Mouse (Mus musculus) CH12.LX (cell line): ENCODE data around the gene Dnajc22. TPM values are rescaled to one million over a fixed set of nuclear protein-coding genes. Genes with fewer than 3 reads are reported as not detected.
A peak's percentile ranks its signal among the peaks of the same experiment; 100 is the strongest.
"Not testable (repeated sequence)": the region's sequence is repeated elsewhere in the genome, so short reads cannot be mapped to it uniquely, and the experiment has no call there.

Source experiments
- DNase-seq: peaks from one replicate; pipeline ENCODE4 v3.0.0-alpha.2; 2013; ENCODE audit errors: extremely low read depth
- H3K27ac ChIP-seq: 2 replicates; pipeline ENCODE4 v1.5.1; 2012; ENCODE audit warnings: low read depth, mild to moderate bottlenecking, control low read depth, moderate library complexity; ENCODE audit not compliant: insufficient read depth
- H3K27me3 ChIP-seq: replicated peaks from 2 replicates; pipeline ENCODE3; 2012; ENCODE audit warnings: inconsistent platforms
- H3K36me3 ChIP-seq, 2 experiments: replicated peaks in 1 of 2; 2 replicates each; pipeline versions ENCODE3 to v1.6.1; 2012; ENCODE audit warnings: inconsistent platforms in 1 of 2, low read length in 1 of 2, mild to moderate bottlenecking in 1 of 2, mixed read lengths in 1 of 2, moderate library complexity in 1 of 2; ENCODE audit not compliant: control insufficient read depth in 1 of 2, insufficient read depth in 1 of 2
- H3K4me1 ChIP-seq, 2 experiments: 2 replicates each; pipeline ENCODE4 v1.6.1; 2012; ENCODE audit warnings: inconsistent platforms in 1 of 2, moderate library complexity in 1 of 2; ENCODE audit not compliant: insufficient read depth in 2 of 2, control insufficient read depth in 1 of 2
- H3K4me2 ChIP-seq: 2 replicates; pipeline ENCODE4 v1.6.1; 2012; ENCODE audit warnings: low read depth, mild to moderate bottlenecking, control low read depth; ENCODE audit not compliant: poor library complexity, insufficient read depth, severe bottlenecking
- H3K4me3 ChIP-seq, 3 experiments: fragments of 150-350 bp in 1 of 3; sonication (generic) in 1 of 3; replicated peaks in 1 of 3; 2 replicates each; pipeline versions ENCODE3 to v1.5.1; 2011 to 2012; ENCODE audit warnings: low read depth in 2 of 3, low read length in 2 of 3, mild to moderate bottlenecking in 2 of 3, moderate library complexity in 2 of 3, control low read depth in 1 of 3, improper control_type of control experiment in 1 of 3, inconsistent platforms in 1 of 3, mixed read lengths in 1 of 3; ENCODE audit not compliant: poor library complexity in 1 of 3
- H3K79me2 ChIP-seq: replicated peaks from 2 replicates; pipeline ENCODE4 v1.6.1; 2012; ENCODE audit warnings: mild to moderate bottlenecking, moderate library complexity; ENCODE audit not compliant: control insufficient read depth, poor library complexity, insufficient read depth, severe bottlenecking; ENCODE audit errors: extremely low read depth
- H3K9ac ChIP-seq: 2 replicates; pipeline ENCODE4 v1.6.1; 2012; ENCODE audit warnings: low read depth, mild to moderate bottlenecking, control low read depth, moderate library complexity; ENCODE audit not compliant: insufficient read depth
- H3K9me3 ChIP-seq: replicated peaks from 2 replicates; pipeline ENCODE3; 2012; ENCODE audit warnings: low read length, inconsistent platforms, mixed read lengths
- CTCF ChIP-seq, 2 experiments: IDR thresholded peaks in 1 of 2; conservative IDR thresholded peaks in 1 of 2; 2 replicates each; pipeline ENCODE4 v1.5.1; 2011 to 2012; ENCODE audit warnings: low read depth in 2 of 2, low read length in 2 of 2, improper control_type of control experiment in 1 of 2, inconsistent platforms in 1 of 2, mild to moderate bottlenecking in 1 of 2, moderate library complexity in 1 of 2
- MEF2A ChIP-seq: IDR thresholded peaks from 2 replicates; pipeline ENCODE4 v1.6.1; 2014; ENCODE audit warnings: low read depth, mild to moderate bottlenecking, inconsistent platforms, low read length, improper control_type of control experiment, borderline replicate concordance
- NELFE ChIP-seq: IDR thresholded peaks from 2 replicates; pipeline ENCODE4 v1.6.1; 2011; ENCODE audit warnings: low read depth, low read length, improper control_type of control experiment
- RAD21 ChIP-seq: IDR thresholded peaks from 2 replicates; pipeline ENCODE4 v1.6.1; 2011; ENCODE audit warnings: low read depth, mild to moderate bottlenecking, low read length, improper control_type of control experiment, moderate library complexity
- RCOR1 ChIP-seq: conservative IDR thresholded peaks from 2 replicates; pipeline ENCODE4 v1.6.1; 2012; ENCODE audit warnings: low read depth, mild to moderate bottlenecking, inconsistent platforms, low read length, improper control_type of control experiment
- SMC3 ChIP-seq: IDR thresholded peaks from 2 replicates; pipeline ENCODE4 v1.6.1; 2011; ENCODE audit warnings: low read depth, low read length, improper control_type of control experiment
- ZNF384 ChIP-seq: IDR thresholded peaks from 2 replicates; pipeline ENCODE4 v1.6.1; 2012; ENCODE audit warnings: low read depth, low read length, improper control_type of control experiment, inconsistent platforms
- dilution Hi-C: fragments of 300-500 bp; cut with MboI; formaldehyde crosslinking; loops from 2 replicates; pipeline ENCODE4 v1.14.3; 2020; ENCODE audit warnings: low sequenced_read_pairs; ENCODE audit not compliant: extremely low pct_unique_long_range_greater_than_20kb, extremely low pct_ligation_motif_present
- in situ Hi-C: fragments of 300-500 bp; cut with MboI; formaldehyde crosslinking; loops from 3 replicates; pipeline ENCODE4 v1.14.3; 2019; ENCODE audit warnings: low sequenced_read_pairs, low pct_ligation_motif_present, low pct_unique_long_range_greater_than_20kb, mixed read lengths
- polyA plus RNA-seq: library from polyadenylated mRNA; unstranded; fragments of >175 nt; gene quantifications from 2 replicates; pipeline ENCODE4 v1.2.1, GENCODE M21; 2012; ENCODE audit warnings: low read depth; ENCODE audit not compliant: insufficient read length
- total RNA-seq, 2 experiments: library from RNA; depleted of rRNA; stranded (reverse); fragments of 300-350 nt in 1 of 2; fragments of >200 nt in 1 of 2; gene quantifications; 2 replicates each; pipeline ENCODE4 v1.2.3; 2012 to 2014

Gene Dnajc22
- total and polyA plus RNA-seq, 3 experiments, result 10.0 to 24.2 (median 12.4) TPM

DNA sequence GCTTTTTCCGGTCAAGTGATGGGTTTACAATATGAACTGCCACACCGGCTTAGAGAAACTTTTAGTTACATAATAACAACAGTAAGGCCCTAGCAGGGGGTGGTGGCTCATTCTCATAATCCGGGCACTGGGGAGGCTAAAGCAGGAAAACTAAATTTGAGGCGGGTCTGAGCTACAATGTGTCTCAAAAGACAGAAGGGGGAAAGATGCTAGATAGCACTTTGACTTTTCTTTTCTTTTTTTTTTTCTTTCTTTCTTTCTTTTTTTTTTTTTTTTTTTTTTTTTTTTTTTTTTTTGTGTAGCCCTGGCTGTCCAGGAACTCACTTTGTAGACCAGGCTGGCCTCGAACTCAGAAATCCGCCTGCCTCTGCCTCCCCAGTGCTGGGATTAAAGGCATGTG is 47.2 kb upstream of the Dnajc22 start:
- H3K9me3 ChIP-seq, in situ Hi-C loops, H3K27ac ChIP-seq, H3K4me2 ChIP-seq, H3K79me2 ChIP-seq, H3K36me3 ChIP-seq, DNase-seq, dilution Hi-C loops, H3K9ac ChIP-seq, H3K27me3 ChIP-seq, H3K4me3 ChIP-seq: not testable (repeated sequence)
- TF ChIP-seq ZNF384, result peak; percentile 67
- H3K4me1 ChIP-seq, result peaks cover 8 to 43% of the 10 kb centered on the region in 2 experiments

DNA sequence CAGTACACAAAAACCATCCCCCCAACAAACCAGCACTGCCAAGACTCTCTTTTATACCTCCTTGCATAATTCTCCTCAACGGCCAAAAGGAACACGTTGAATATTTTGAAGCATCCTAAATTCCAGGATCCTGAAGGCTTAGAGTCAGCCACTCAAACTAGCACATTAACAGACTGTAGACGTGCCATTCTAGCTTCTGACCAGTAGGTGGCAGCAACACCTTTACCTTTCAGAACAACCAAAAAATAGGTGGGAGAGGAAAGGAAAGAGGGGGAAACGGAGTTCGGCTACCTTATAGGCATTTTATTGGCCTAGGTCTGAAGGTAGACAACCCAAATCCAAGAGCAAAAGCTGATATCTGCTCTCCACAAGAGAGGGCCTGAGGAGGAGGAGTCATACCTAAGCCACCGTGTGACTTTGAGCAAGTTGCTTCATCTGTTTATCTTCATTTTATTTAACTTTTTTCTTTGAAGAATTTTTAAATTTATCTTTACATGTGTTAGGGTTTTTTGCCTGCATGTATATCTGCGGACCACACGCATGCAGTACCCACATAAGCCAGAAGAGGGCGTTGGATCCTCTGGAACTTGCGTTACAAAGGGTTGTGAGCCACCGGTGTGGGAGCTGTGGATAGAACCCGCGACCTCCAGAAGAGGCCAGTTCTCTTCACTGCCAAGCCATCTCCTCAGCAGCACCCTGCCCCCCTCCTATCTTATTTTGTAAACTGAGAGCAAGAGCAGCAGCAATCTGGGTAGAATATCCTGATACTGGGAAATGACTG is 43.3 kb upstream of the Dnajc22 start:
- H3K9me3 ChIP-seq, result no peaks in the 10 kb centered on the region
- H3K4me1 ChIP-seq, result peaks cover 2 to 37% of the 10 kb centered on the region in 2 experiments
- in situ Hi-C loops (no loop called here), dilution Hi-C loops (no loop called here)
- TF ChIP-seq CTCF (conservative IDR thresholded peaks at IDR 0.05 in 1 of 2, IDR thresholded peaks at IDR 0.05 in 1 of 2; ENCODE audit: low read depth in 2 of 2, low read length in 2 of 2), result peak; percentile 93 to 99
- peak; percentile 92 for TF ChIP-seq RAD21
- TF ChIP-seq RCOR1, result no peak
- peak; percentile 71 for TF ChIP-seq SMC3
- no peak for TF ChIP-seq NELFE
- H3K27ac ChIP-seq, result no peak overlapping the region
- no peak overlapping the region for H3K9ac ChIP-seq
- no peak overlapping the region for H3K4me3 ChIP-seq
- no peaks in the 10 kb centered on the region for H3K79me2 ChIP-seq
- H3K36me3 ChIP-seq, result no peaks in the 10 kb centered on the region
- H3K27me3 ChIP-seq, result peaks cover 29% of the 10 kb centered on the region
- H3K4me2 ChIP-seq, result peak overlapping the region; percentile 72
- DNase-seq, result peak; percentile 77

DNA sequence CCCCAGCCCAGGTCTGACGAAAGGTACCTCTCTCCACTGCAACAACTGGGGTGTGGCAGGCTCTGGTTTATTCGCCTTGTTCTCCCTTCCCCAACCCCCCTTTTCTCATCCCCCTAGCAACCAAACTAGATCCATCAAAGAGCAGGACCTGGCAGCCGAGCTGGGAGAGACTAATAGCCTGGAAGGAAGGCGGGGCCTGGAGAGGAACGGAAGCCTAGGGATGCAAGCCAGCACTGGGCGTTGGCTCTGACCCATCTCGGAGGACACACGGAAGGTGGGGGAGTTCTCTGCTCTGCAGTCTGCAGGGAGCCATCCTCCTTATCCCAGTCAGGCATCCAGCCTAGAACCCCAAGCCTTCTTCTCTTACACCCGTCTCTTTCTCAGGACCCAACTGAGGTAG is 39.6 kb upstream of the Dnajc22 start:
- H3K4me1 ChIP-seq, result peaks cover 0 to 14% of the 10 kb centered on the region in 2 experiments; a peak in 1 of 4 replicates
- no peak overlapping the region for H3K4me3 ChIP-seq
- H3K27ac ChIP-seq, result no peak overlapping the region
- no peaks in the 10 kb centered on the region for H3K79me2 ChIP-seq
- dilution Hi-C loops, result no loop called here
- DNase-seq, result no peak
- no peaks in the 10 kb centered on the region for H3K36me3 ChIP-seq
- no peak for TF ChIP-seq CTCF (conservative IDR thresholded peaks at IDR 0.05 in 1 of 2, IDR thresholded peaks at IDR 0.05 in 1 of 2; ENCODE audit: low read depth in 2 of 2, low read length in 2 of 2)
- TF ChIP-seq MEF2A, result no peak
- peaks cover 10% of the 10 kb centered on the region for H3K9me3 ChIP-seq
- H3K4me2 ChIP-seq, result no peak overlapping the region
- H3K9ac ChIP-seq, result no peak overlapping the region
- H3K27me3 ChIP-seq, result peaks cover 51% of the 10 kb centered on the region
- in situ Hi-C loops, result no loop called here
